Mouse (Mus musculus) intestine, embryonic 14.5 days (tissue): ENCODE data around the gene Pxt1. TPM values are rescaled to one million over a fixed set of nuclear protein-coding genes. Genes with fewer than 3 reads are reported as not detected.

ENCODE experiments used
- ATAC-seq: fragments of 200-750 bp; cut with Nextera tagmentation; replicated peaks from 2 replicates; pipeline ENCODE4 v1.8.0; 2017; ENCODE audit warnings: low read depth, moderate number of reproducible peaks, moderate TSS enrichment, moderate library complexity; ENCODE audit not compliant: low FRiP score, low TSS enrichment
- DNase-seq: peaks from one replicate; pipeline ENCODE4 v3.0.0-alpha.2; 2018; ENCODE audit warnings: low spot score
- H3K27ac ChIP-seq: fragments of 300-500 bp; sonication (generic); 2 replicates; pipeline ENCODE4 v1.5.1; 2014; ENCODE audit warnings: low read depth, mild to moderate bottlenecking, control low read depth
- H3K27me3 ChIP-seq: fragments of 300-500 bp; sonication (generic); replicated peaks from 2 replicates; pipeline ENCODE4 v1.6.1; 2014; ENCODE audit warnings: low read length, control low read depth; ENCODE audit not compliant: control insufficient read depth, insufficient read depth
- H3K36me3 ChIP-seq: fragments of 300-500 bp; sonication (generic); 2 replicates; pipeline ENCODE4 v1.6.1; 2014; ENCODE audit warnings: low read length, control low read depth; ENCODE audit not compliant: control insufficient read depth, insufficient read depth
- H3K4me1 ChIP-seq: fragments of 300-500 bp; sonication (generic); replicated peaks from 2 replicates; pipeline ENCODE4 v1.6.1; 2014; ENCODE audit warnings: low read length, control low read depth, mixed read lengths; ENCODE audit not compliant: control insufficient read depth, insufficient read depth
- H3K4me2 ChIP-seq: fragments of 300-500 bp; sonication (generic); 2 replicates; pipeline ENCODE4 v1.6.1; 2014; ENCODE audit warnings: low read length
- H3K4me3 ChIP-seq: fragments of 300-500 bp; sonication (generic); 2 replicates; pipeline ENCODE4 v1.5.1; 2014; ENCODE audit warnings: low read depth, low read length, control low read depth, mixed read lengths
- H3K9ac ChIP-seq: fragments of 300-500 bp; sonication (generic); 2 replicates; pipeline ENCODE4 v1.6.1; 2014; ENCODE audit warnings: mild to moderate bottlenecking, low read length
- H3K9me3 ChIP-seq: fragments of 300-500 bp; sonication (generic); 2 replicates; pipeline ENCODE4 v1.6.1; 2016; ENCODE audit warnings: low read length, control low read depth; ENCODE audit not compliant: control insufficient read depth
- WGBS: fragments of 180-500 bp; shearing (Covaris S2); extraction: QIAGEN DNeasy Blood & Tissue Kit; methylation state at CpG from one replicate; pipeline ENCODE4 v1.1.7; 2014; 5-methylcytosine and 5-hydroxymethylcytosine counted together
- polyA plus RNA-seq: library from polyadenylated mRNA; unstranded; fragments of >200 nt; fragmentation: Nextera tagmentation; extraction: Ambion mirVana; gene quantifications from 2 replicates; pipeline ENCODE4 v1.2.1, GENCODE M21; 2014

Pxt1 gene
- polyA plus RNA-seq, 1 experiment from 2014 or later: not detected

GRCm38 (mm10) chr17:28953251-28953650 lies 9.6 kb upstream of the Pxt1 start:
- H3K9me3 ChIP-seq: no peaks in the 10 kb centered on the region
- peak overlapping the region; percentile 94 for H3K4me2 ChIP-seq
- ATAC-seq: no peak
- H3K27me3 ChIP-seq: no peaks in the 10 kb centered on the region
- H3K36me3 ChIP-seq: peaks cover 7% of the 10 kb centered on the region; the same call in 1 of the 2 replicates
- peak overlapping the region; percentile 90 for H3K4me3 ChIP-seq
- peak overlapping the region; percentile 94 for H3K9ac ChIP-seq
- peak overlapping the region; percentile 95 for H3K27ac ChIP-seq
- peaks cover 14% of the 10 kb centered on the region for H3K4me1 ChIP-seq
- 11% methylated on average over 9 of the region's 9 CpGs for WGBS
- no peak for DNase-seq

DNA sequence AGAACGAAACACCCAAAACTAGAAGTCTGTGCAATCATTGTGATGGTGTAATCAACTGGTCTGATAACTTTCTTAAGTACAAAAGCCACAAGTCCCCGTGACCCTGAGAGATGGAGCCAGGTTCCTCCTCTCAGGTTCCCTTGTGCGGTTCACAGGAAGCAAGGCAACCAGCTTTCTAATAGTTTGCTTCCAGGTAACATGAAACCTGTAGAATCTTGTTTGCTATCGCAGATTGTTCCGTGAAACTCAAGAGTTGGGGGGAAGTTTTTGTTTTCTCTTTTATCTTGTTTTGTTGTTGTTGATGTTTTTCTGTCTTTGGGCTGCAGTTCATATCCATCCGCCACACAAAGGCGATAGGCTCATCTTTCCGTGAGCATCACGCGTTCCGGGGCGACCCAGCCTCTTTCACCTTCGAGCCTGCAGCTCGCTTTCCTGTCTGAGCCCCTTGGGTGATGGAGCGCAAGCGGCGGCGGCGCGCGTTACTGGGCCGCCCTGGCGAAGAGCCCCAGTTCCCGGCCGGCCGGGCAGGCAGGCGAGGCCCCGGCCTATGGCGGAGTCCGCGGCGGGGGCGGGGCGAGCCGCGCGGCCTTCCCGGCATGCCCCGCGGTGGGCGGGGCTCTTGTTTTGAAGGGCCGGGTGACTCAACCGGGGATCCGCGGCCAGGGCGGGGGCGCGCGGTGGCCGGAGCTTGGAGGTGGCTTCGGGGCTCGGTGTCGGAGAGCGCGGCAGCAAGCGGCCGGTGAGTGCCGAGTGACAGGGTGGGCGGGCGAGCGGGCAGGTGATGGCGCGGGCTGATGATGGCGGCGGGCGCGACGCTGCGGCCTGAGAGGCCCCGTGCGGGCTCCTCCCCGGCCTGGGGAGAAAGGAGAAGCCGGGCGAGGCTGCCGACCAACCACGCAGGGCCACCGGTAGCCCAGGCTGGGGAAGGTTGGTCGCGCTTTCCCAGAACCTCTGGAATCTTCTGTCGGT lies 8.5 kb upstream of the Pxt1 start, which contains the start of gene Kctd20:
Gene Kctd20, plus strand, starts transcription at position 120 of the 969 bp plus-strand sequence.
- no peaks in the 10 kb centered on the region for H3K27me3 ChIP-seq
- peaks cover 14% of the 10 kb centered on the region for H3K4me1 ChIP-seq
- WGBS: under 1% methylated on average over 80 of the region's 80 CpGs
- peak within 1 kb of the TSS; percentile 95 for H3K27ac ChIP-seq
- peak within 1 kb of the TSS; percentile 90 for H3K4me3 ChIP-seq
- ATAC-seq: peak; percentile 93
- DNase-seq: peak; percentile 99
- H3K36me3 ChIP-seq: no peaks in the 10 kb centered on the region
- H3K9me3 ChIP-seq: peaks cover 5% of the 10 kb centered on the region; the same call in 1 of the 2 replicates
- peak within 1 kb of the TSS; percentile 94 for H3K4me2 ChIP-seq
- H3K9ac ChIP-seq: peak within 1 kb of the TSS; percentile 94

DNA sequence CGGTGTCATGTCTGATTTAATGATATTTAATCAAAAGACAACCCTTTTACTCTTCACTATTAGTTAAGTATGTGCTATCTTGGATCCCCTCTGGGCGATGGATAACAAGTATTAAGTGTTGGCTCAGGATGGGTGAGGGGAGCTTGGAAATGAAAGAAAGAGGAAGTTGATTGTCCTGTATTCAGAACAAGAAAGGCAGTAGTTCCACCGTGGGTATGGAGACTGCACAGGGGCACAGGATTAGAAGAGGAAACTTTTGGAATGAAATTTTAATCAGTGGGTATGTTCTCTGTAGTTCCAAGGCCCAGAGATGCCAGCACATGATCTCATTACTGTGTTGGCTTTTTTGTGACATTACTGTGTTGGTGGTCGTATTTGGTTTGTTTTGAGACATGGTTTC lies 7.1 kb upstream of the Pxt1 start:
- DNase-seq: no peak
- no peak overlapping the region for H3K4me2 ChIP-seq
- no peak for ATAC-seq
- no peak overlapping the region for H3K27ac ChIP-seq
- H3K36me3 ChIP-seq: no peaks in the 10 kb centered on the region
- peaks cover 14% of the 10 kb centered on the region for H3K4me1 ChIP-seq
- H3K9ac ChIP-seq: no peak overlapping the region
- no peaks in the 10 kb centered on the region for H3K27me3 ChIP-seq
- peaks cover 6% of the 10 kb centered on the region; the same call in 1 of the 2 replicates for H3K9me3 ChIP-seq
- H3K4me3 ChIP-seq: no peak overlapping the region
- WGBS: 77% methylated on average over 4 of the region's 4 CpGs

GRCm38 (mm10) chr17:28948661-28949060 lies 5.0 kb upstream of the Pxt1 start:
- Histone ChIP-seq H3K27me3 (no peaks in the 10 kb centered on the region), H3K9ac (no peak overlapping the region), H3K4me2 (no peak overlapping the region), H3K9me3 (peaks cover 6% of the 10 kb centered on the region; the same call in 1 of the 2 replicates), H3K27ac (no peak overlapping the region), H3K36me3 (no peaks in the 10 kb centered on the region), H3K4me3 (no peak overlapping the region), H3K4me1 (peaks cover 9% of the 10 kb centered on the region)
- no peak for ATAC-seq
- 64% methylated on average over 4 of the region's 4 CpGs for whole genome bisulfite sequencing
- DNase-seq: no peak

DNA sequence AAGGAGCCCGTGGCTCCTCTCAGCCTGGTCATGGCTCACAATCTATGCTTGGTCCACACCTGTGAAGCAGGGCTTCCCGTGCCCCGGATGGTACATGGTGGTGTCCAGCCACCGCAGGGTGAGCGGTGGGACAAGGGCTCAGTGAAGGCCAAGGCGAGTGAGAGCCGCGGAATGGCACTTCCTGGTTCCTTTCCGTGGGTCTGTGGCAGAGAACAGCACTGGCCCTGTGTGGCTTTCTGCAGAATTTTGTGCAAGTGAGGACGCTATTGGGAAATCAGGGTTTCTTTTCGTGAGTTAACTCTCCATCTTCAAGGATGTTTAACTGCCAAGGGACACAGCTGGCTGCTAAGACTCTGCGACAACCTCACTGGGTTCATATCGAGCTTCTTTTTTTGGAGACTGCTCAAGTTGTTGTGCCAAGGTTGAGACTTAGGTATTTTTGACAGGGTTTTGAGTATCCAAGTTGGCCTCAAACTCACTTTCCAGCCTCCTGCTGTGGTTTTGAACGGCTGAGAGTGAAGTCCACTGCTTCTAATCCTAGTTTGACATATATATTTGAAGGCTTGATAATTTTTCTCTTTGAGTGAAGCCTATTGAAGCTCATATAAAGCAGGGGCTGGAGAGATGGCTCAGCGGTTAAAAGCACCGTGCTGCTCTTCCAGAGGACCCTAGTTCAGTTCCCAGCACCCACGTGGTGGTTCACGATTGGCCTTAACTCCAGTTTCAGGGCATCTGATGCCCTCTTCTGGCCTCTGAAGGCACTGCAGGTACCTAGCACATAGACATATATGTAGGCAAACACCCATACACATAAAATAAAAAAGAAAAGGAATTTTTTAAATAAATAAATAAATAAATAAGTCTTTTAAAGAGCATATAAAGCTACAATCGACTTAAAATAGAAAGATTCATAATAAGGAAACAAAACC lies 3.6 kb upstream of the Pxt1 start:
- no peak overlapping the region for H3K9ac ChIP-seq
- H3K27me3 ChIP-seq: no peaks in the 10 kb centered on the region
- ATAC-seq: no peak
- WGBS: 90% methylated on average over 19 of the region's 19 CpGs
- H3K9me3 ChIP-seq: peaks cover 6% of the 10 kb centered on the region; the same call in 1 of the 2 replicates
- peaks cover 5% of the 10 kb centered on the region; the same call in 1 of the 2 replicates for H3K4me1 ChIP-seq
- H3K36me3 ChIP-seq: no peaks in the 10 kb centered on the region
- H3K27ac ChIP-seq: no peak overlapping the region
- no peak for DNase-seq
- no peak overlapping the region for H3K4me2 ChIP-seq
- no peak overlapping the region for H3K4me3 ChIP-seq

GRCm38 (mm10) chr17:28944481-28944880 lies 841 bp upstream of the Pxt1 start:
- Histone ChIP-seq H3K4me2 (no peak overlapping the region), H3K9ac (no peak overlapping the region), H3K4me3 (no peak overlapping the region), H3K27ac (no peak overlapping the region), H3K4me1 (no peaks in the 10 kb centered on the region), H3K36me3 (no peaks in the 10 kb centered on the region), H3K9me3 (peaks cover 6% of the 10 kb centered on the region; the same call in 1 of the 2 replicates), H3K27me3 (no peaks in the 10 kb centered on the region)
- no peak for DNase-seq
- WGBS: 90% methylated on average over 7 of the region's 7 CpGs
- no peak for ATAC-seq

DNA sequence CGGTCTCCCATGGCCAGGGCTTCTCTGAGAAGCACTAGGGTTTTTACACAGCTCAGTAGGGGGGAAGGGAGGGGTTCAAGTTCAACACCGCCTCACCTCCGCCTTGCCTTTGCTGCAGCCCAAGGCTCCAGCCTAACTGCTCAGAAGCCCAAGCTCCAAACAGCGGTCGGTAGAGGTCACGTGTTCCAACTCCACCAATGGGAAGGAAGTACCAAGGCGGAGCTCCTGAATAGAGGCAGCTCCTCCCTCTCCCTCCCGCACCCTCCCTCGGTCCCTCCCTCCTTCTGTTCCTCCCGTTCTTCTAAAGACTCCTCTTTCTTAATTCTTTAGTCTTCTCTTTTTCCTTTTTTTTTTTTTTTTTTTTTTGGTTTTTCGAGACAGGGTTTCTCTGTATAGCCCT lies 1.5 kb downstream of the Pxt1 start:
- DNase-seq (no peak), ATAC-seq (no peak)
- Histone ChIP-seq H3K4me1 (no peaks in the 10 kb centered on the region), H3K36me3 (no peaks in the 10 kb centered on the region), H3K27ac (no peak overlapping the region), H3K4me3 (no peak overlapping the region), H3K9ac (no peak overlapping the region), H3K27me3 (no peaks in the 10 kb centered on the region), H3K4me2 (no peak overlapping the region), H3K9me3 (peaks cover under 1% of the 10 kb centered on the region; the same call in 1 of the 2 replicates)
- WGBS: 73% methylated on average over 10 of the region's 11 CpGs
